Mouse (Mus musculus) megakaryocyte progenitor cell, adult 5-6 weeks (primary cell): ENCODE measurements around the gene Tmem210. TPM values are rescaled to one million over a fixed set of nuclear protein-coding genes. Genes with fewer than 3 reads are reported as not detected.
"Not testable (repeated sequence)": the region's sequence is repeated elsewhere in the genome, so short reads cannot be mapped to it uniquely, and the experiment has no call there.

ENCODE experiments used
- ATAC-seq: replicated peaks from 2 replicates; pipeline ENCODE4 v1.8.0; 2016; ENCODE audit warnings: mild to moderate bottlenecking, moderate TSS enrichment, inconsistent platforms; ENCODE audit not compliant: poor library complexity
- total RNA-seq, 2 experiments: library from RNA; stranded (forward) in 1 of 2; stranded (reverse) in 1 of 2; fragments of 157-497, 149-512 nt in 1 of 2; fragments of 200-1000 nt in 1 of 2; gene quantifications; 2 replicates each; pipeline versions ENCODE4 v1.2.3 to v1.2.4; 2015 to 2017

The Tmem210 gene
- total RNA-seq (2015) = not detected in 2 replicates
- not detected in 2 replicates for total RNA-seq (2017)

DNA sequence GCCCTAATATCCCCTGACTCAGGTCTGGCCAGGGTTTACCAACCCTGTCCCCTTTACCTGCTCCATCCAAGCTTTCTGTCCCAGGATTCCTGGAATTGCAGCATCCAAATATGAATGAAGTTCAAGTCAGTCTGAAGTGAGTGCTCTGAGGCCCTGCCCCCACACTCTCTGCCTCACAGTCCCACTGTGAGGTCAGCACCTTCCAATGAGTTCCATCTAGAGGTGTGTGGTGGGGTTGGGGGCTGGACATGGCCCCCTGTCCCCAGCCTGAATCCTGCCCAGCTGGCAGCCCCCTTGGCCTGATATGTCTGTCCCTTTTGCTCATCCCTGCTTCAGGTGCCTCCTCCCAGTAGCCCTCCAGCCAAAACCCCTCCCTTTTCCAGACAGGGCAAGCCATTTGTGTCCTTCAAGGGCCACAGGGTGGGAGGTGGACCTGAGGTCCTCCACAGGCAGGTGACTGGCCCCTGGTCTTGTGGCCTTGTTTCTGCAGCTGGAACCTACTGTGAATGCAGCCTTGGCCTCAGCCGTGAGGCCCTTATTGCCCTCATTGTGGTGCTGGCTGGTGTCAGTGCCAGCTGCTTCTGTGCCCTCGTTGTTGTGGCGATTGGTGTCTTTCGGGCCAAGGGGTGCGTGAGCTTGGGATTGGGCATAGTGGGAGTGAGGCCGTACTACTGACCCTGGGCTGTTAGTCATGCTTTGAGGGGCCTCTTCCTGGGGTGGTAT, at the start of gene Tmem210:
Gene Tmem210, plus strand, starts transcription at position 219 of the 723 bp plus-strand sequence.
- ATAC-seq = no peak

DNA sequence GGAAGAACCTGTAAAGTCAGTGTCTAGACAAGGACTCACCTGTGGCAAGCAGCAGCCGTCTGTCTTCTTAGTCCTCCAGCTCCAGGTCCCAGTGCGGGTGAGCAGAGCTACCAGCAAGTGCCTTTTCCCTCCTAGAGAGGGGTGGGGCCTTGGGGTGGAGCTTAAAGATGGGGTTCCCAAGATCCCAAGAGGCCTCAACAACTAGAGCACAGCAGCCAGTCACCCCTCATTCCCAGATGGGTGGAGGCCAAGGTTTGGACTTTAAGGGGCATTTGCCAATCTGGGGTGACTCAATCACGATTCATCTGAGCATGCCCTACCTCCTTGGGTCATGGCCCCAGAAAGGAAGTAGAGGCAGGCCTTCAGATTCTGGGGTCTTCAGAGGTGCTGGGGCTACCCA, 48.2 kb upstream of the Tmem210 start:
- no peak for ATAC-seq

GRCm38 (mm10) chr2:25240310-25240709, 47.6 kb upstream of the Tmem210 start:
- no peak for ATAC-seq

DNA sequence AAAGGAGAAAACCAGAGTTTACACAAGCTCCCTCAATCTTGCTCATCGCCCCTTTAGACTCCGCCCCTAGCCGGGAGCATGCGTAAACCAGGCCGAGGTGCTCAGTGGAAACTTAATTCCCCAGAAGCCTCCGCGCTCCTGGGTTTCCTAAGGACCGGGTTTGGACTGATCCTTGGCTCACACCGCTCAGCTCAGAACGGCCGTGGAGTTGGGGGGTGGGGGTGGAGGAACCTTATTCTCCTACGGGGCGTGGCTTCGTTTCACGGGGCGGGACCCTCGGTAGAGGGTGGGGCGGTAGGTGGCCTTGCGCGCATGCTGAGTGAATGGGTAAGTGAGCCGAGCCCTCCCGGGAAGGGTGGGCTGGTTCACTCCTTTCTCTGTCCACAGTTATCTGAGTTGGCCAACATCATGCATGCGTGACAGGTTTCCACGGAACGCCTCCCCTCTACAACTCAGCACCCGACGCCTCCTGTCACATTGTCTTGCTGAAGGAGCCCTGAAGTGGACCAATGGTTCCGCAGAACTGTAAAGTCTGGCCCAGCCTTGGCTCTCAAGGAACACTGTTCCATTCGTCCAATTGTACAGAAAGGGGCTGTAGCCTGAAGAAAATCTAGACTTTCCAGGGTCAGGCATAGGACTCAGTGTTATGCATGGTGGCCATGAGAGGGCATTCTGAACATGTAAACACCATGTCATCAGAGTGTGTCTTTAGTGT, 47.1 kb upstream of the Tmem210 start:
- ATAC-seq = peak; percentile 84

- ATAC-seq = no peak
Measured at GRCm38 (mm10) chr2:25241438-25241775, 46.5 kb upstream of the Tmem210 start.

DNA sequence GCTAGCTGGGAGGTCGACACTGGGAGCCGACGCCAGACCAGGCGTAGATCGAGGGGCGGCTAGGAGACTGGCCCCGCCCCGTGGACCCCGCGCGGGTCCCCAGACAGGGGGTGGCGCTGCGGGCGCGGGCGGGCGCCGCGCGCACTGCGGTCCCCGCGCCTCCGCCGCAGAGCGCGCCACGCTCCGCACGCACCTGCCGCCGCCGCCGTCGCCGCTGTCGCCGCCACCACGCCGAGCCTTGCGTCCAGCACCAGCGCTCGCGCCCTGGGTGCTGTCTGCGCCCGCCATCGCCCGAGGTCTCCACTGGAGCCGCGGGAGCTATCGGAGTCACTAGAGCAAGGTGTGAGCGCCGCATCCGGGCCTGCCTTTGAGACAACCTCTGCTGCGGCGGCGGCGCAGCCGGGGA, 45.8 kb upstream of the Tmem210 start, which contains the start of the genes Rnf208 and Cysrt1:
Gene Rnf208, plus strand, starts transcription at position 155 of the 406 bp plus-strand sequence.
Gene Cysrt1, minus strand, starts transcription at position 352 of the 406 bp plus-strand sequence.
- no peak for ATAC-seq

DNA sequence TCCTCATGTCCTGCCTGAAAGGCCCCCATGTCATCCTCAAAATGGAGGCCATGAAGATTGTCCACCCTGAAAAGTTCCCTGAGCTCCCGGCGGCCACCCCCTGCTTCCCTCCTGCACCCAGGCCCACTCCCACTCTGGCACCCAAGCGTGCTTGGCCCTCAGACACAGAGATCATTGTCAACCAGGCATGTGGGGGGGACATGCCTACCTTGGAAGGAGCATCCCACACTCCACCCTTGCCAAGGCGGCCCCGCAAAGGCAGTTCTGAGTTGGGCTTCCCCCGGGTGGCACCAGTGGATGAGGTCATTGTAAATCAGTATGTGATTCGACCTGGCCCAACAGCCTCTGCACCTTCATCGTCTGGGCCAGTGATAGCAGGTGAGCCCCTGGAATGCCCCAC, 44.6 kb upstream of the Tmem210 start:
- no peak for ATAC-seq

- ATAC-seq = no peak
Measured at GRCm38 (mm10) chr2:25244144-25244543, 43.8 kb upstream of the Tmem210 start.

- ATAC-seq = no peak
Measured at GRCm38 (mm10) chr2:25246183-25247072, 41.5 kb upstream of the Tmem210 start, which contains the start of gene AL732309.1. TSS of gene AL732309.1 (minus strand) at chr2:25246863.

DNA sequence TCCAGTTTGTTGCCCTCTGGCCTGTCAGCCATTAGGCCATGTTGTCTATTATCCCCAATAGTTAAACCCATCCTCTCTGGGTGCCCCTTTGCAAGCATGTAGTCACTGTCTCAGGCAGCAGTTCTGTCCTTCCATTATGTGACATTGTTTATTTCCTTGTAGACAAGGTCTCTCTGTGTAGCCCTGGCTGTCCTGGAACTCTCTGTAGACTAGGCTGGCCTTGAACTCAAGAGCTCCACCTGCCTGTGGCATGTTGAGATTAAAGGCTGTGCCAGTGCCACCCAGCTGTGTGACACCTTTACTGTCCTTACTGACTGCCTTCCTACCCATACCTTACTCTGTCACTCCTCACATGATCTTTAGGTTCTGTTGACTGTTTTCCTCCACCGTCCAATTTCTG, 35.6 kb upstream of the Tmem210 start:
- peak; percentile 35; the same call in 1 of the 2 replicates for ATAC-seq

DNA sequence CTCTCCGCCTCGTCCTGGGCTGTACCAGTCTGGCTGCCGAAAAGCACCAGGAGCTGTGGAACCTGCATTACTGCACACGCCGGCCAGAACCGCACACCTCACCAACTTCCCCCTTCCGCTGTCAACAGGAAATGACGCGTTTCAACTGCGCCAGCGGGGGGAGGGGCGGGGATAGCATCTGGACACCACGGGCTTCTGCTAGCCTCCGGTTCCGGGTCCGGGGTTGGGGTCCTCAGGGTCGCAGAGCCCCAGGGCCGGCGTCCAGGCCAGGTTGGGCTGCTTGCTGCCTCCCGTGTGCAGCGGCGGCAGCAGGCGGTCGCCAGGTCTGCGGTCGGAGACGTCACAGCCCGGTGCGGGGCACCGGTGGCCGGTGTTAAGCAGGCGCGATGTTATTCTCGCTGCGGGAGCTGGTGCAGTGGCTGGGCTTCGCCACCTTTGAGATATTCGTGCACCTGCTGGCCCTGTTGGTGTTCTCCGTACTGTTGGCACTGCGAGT, 32.6 kb upstream of the Tmem210 start, which contains the start of gene Tmem203:
Gene Tmem203, plus strand, starts transcription at position 156 of the 496 bp plus-strand sequence.
- ATAC-seq = peak; percentile 91

- ATAC-seq = peak; percentile 76
Measured at GRCm38 (mm10) chr2:25256443-25257109, 31.4 kb upstream of the Tmem210 start.

DNA sequence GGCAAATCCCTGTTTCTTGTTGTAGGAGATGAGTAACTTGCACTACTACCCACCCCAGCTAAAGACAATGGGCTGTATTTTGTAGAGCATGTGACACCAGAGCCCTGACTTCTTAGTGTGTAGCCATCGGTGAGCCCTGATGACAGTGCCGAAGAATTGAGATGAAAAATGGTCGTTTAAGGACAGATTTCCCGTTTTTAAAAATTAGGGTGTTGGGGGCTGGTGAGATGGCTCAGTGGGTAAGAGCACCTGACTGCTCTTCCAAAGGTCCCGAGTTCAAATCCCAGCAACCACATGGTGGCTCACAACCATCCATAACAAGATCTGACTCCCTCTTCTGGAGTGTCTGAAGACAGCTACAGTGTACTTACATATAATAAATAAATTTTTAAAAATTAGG, 30.7 kb upstream of the Tmem210 start:
- not testable (repeated sequence) for ATAC-seq

GRCm38 (mm10) chr2:25258887-25259286, 29.1 kb upstream of the Tmem210 start:
- ATAC-seq = no peak

DNA sequence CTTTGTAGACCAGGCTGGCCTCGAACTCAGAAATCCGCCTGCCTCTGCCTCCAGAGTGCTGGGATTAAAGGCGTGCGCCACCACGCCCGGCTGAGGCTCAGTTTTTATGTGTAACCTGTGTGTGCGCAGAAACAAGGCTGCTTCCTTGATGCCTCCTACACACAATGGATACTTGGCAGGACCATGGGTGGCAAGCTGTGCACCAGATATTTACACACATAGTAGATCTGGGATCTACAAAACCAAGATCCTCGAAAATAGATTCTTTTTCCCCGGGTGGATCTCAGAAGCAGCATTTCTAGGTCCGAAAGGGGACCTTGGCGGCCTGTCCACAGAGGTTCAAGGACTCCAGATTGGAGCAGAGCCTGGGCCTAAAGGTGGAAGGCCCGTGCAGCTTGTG, 26.1 kb upstream of the Tmem210 start:
- no peak for ATAC-seq

- peak; percentile 97 for ATAC-seq
Measured at GRCm38 (mm10) chr2:25262291-25262767, 25.6 kb upstream of the Tmem210 start, which contains the start of gene Tprn. TSS of gene Tprn (plus strand) at chr2:25262618.

GRCm38 (mm10) chr2:25262795-25263622, 24.9 kb upstream of the Tmem210 start:
- ATAC-seq = peak; percentile 15

GRCm38 (mm10) chr2:25263623-25264285, 24.2 kb upstream of the Tmem210 start:
- no peak for ATAC-seq

DNA sequence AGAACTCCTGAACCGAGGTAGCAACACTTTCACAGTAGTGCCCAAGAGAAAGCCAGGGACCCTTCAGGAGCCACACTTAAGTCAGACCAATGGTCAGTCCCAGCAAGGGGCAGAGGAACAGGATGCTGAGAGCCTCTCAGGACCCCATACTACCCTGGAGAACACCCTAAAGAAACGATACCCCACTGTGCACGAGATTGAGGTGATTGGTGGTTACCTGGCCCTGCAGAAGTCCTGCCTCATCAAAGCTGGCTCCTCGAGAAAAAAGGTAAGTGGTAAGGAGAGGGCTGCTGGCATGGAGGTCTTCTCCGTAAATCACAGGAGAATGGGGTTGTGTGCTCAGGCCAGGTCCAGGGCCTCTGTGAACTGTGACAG, 23.7 kb upstream of the Tmem210 start:
- ATAC-seq = no peak
